Mouse (Mus musculus) embryonic facial prominence, embryonic 11.5 days (tissue): ENCODE measurements around the gene Zc3h13. TPM values are rescaled to one million over a fixed set of nuclear protein-coding genes. Genes with fewer than 3 reads are reported as not detected.

Experiments
- ATAC-seq: fragments of 200-750 bp; cut with Nextera tagmentation; replicated peaks from 2 replicates; pipeline ENCODE4 v1.8.0; 2017; ENCODE audit warnings: low read depth; ENCODE audit not compliant: insufficient number of reproducible peaks, low FRiP score, low TSS enrichment
- DNase-seq: peaks from one replicate; pipeline ENCODE4 v3.0.0-alpha.2; 2015; ENCODE audit warnings: low spot score
- H3K27ac ChIP-seq: fragments of 300-500 bp; sonication (generic); replicated peaks from 2 replicates; pipeline ENCODE4 v1.5.1; 2014; ENCODE audit warnings: mild to moderate bottlenecking, low read depth, low read length, control low read depth
- H3K27me3 ChIP-seq: fragments of 300-500 bp; sonication (generic); 2 replicates; pipeline ENCODE4 v1.6.1; 2014; ENCODE audit warnings: mild to moderate bottlenecking, low read length, moderate library complexity, mixed read lengths; ENCODE audit not compliant: control insufficient read depth, insufficient read depth
- H3K36me3 ChIP-seq: fragments of 300-500 bp; sonication (generic); replicated peaks from 2 replicates; pipeline ENCODE4 v1.6.1; 2014; ENCODE audit warnings: low read depth, mild to moderate bottlenecking, low read length, moderate library complexity, mixed read lengths; ENCODE audit not compliant: control insufficient read depth, insufficient read depth
- H3K4me1 ChIP-seq: fragments of 300-500 bp; sonication (generic); 2 replicates; pipeline ENCODE4 v1.6.1; 2014; ENCODE audit warnings: low read length, mixed read lengths; ENCODE audit not compliant: control insufficient read depth, insufficient read depth
- H3K4me2 ChIP-seq: fragments of 300-500 bp; sonication (generic); 2 replicates; pipeline ENCODE4 v1.6.1; 2014; ENCODE audit warnings: low read depth, mild to moderate bottlenecking, control low read depth, low read length, moderate library complexity
- H3K4me3 ChIP-seq: fragments of 300-500 bp; sonication (generic); 2 replicates; pipeline ENCODE4 v1.5.1; 2014; ENCODE audit warnings: low read depth, low read length, control low read depth
- H3K9ac ChIP-seq: fragments of 300-500 bp; sonication (generic); replicated peaks from 2 replicates; pipeline ENCODE4 v1.6.1; 2014; ENCODE audit warnings: mild to moderate bottlenecking, control low read depth, low read length
- H3K9me3 ChIP-seq: fragments of 300-500 bp; sonication (generic); replicated peaks from 2 replicates; pipeline ENCODE4 v1.6.1; 2016; ENCODE audit warnings: mild to moderate bottlenecking, low read length, inconsistent platforms, mixed read lengths; ENCODE audit not compliant: control insufficient read depth
- WGBS: fragments of 180-500 bp; shearing (Covaris S2); extraction: QIAGEN DNeasy Blood & Tissue Kit; methylation state at CpG from one replicate; pipeline ENCODE4 v1.1.7; 2014; 5-methylcytosine and 5-hydroxymethylcytosine counted together
- polyA plus RNA-seq: library from polyadenylated mRNA; unstranded; fragments of >200 nt; fragmentation: Nextera tagmentation; extraction: Ambion mirVana; gene quantifications from 2 replicates; pipeline ENCODE4 v1.2.1, GENCODE M21; 2014

The Zc3h13 gene
- polyA plus RNA-seq, 1 experiment from 2014 or later = 31.1 TPM

DNA sequence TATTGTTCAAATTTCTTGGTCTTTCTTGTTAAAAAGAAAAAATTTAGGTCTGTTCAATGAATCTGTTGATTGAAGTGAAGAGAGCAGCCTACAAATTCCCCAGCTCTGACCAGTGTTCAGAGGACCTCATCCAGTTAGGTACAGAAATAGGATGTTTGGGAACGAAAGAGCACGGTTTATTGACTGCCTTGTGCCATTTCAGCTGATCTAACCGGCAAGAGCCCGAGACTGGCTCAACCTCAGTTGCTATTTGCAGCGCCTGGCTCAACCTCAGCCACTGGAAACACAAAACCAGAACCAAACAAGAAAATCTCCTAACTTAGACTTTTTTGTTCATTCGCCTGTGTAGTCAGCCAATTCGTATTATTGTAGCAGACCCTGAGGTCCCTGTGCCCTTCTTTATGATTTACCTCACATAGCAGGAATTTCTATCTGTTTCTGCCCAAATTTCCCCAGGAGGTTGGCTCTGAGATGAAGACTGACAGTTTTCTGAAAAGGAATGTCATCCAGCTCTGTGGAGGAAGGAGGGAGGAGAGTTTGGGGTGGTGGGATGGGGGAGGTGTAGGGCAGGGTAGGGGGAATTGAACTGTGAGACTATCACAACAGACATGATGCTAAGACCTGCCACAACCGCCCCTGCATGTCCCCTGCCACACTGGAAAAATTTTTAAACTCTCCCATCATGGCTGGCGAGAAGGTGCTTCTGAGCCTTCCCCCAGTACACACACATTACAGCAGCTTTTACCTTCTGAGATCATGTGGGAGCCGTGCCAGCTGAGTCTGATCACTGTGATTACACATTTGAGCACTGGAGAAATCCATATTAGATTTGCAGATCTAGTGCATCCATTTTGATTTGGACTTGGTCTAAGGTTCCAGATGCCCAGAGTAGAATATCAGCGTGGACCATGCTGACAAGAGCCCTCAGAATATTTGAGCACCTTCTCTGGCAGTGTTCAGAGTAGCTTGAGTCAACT lies 37.9 kb upstream of the Zc3h13 start:
- Histone ChIP-seq H3K27me3 (no peaks in the 10 kb centered on the region), H3K9ac (no peak overlapping the region), H3K36me3 (no peaks in the 10 kb centered on the region), H3K9me3 (no peaks in the 10 kb centered on the region), H3K4me2 (no peak overlapping the region), H3K27ac (no peak overlapping the region), H3K4me3 (no peak overlapping the region), H3K4me1 (no peaks in the 10 kb centered on the region)
- 74% methylated on average over 11 of the region's 11 CpGs for WGBS
- ATAC-seq (no peak), DNase-seq (no peak)

DNA sequence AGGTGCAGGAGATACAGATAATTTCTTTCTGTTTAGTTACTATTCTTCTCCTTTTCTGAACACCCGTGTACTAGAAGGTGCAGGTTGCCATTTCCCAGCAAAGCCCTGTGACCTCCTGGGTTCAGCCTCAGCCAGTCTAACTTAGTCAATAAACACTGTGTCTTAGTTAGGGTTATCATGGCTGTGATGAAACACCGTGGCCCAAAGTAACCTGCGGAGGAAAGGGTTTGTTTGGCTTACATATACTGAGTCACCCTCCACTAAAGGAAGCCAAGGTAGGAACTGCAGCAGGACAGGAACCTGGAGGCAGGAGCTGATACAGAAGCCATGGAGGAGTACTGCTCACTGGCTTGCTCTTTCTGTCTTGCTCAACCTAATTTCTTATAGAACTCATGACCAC lies 33.7 kb upstream of the Zc3h13 start:
- Histone ChIP-seq H3K9ac (no peak overlapping the region), H3K36me3 (no peaks in the 10 kb centered on the region), H3K4me1 (no peaks in the 10 kb centered on the region), H3K4me3 (no peak overlapping the region), H3K27me3 (no peaks in the 10 kb centered on the region), H3K27ac (no peak overlapping the region), H3K9me3 (no peaks in the 10 kb centered on the region), H3K4me2 (no peak overlapping the region)
- no peak for DNase-seq
- WGBS = 78% methylated on average over 3 of the region's 3 CpGs
- no peak for ATAC-seq

DNA sequence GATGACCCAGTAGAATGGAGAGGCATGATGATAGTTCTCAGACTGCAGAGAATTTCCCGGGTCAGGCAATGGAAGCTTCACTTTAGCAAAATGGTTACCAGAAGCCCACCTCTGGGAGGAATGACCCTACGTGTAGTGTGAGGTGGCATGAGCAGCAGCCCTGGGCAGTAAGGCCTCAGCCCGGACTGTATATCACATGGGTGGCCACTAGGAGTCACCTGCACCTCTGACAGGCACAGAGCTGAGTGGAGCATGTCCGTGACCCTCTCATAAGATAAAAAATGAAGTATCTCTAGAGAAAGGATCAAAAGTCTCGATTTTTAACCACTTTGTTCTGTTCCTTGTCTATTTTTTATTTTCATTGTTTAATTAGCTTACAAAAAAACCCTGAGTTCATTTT lies 27.7 kb upstream of the Zc3h13 start:
- Histone ChIP-seq H3K36me3 (no peaks in the 10 kb centered on the region), H3K9me3 (no peaks in the 10 kb centered on the region), H3K4me3 (no peak overlapping the region), H3K4me2 (no peak overlapping the region), H3K27ac (no peak overlapping the region), H3K9ac (no peak overlapping the region), H3K4me1 (no peaks in the 10 kb centered on the region), H3K27me3 (no peaks in the 10 kb centered on the region)
- 43% methylated on average over 5 of the region's 5 CpGs for WGBS
- no peak for ATAC-seq
- DNase-seq = no peak

DNA sequence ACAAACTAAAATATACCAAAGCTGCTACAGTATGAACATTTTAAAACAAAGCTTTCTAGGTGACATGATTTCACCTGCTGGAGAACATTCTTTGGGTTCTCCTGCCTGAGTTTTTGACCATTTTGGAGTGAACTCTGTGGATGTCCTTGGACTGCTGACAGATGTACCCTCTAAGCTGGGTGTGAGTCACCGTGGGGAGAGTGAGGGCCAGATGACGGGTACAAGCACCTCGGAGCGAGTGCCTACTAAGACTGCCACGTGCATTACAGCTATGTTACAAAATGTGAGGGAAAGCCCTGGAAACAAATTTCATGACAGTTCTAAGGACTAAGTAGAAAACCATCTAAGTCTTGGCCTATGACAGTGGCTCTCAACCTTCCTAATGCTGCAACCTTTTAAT lies 14.6 kb upstream of the Zc3h13 start:
- Histone ChIP-seq H3K36me3 (no peaks in the 10 kb centered on the region), H3K9me3 (no peaks in the 10 kb centered on the region), H3K9ac (no peak overlapping the region), H3K4me3 (no peak overlapping the region), H3K27me3 (no peaks in the 10 kb centered on the region), H3K27ac (no peak overlapping the region), H3K4me2 (no peak overlapping the region), H3K4me1 (no peaks in the 10 kb centered on the region)
- no peak for ATAC-seq
- 84% methylated on average over 5 of the region's 5 CpGs for WGBS
- DNase-seq = no peak

DNA sequence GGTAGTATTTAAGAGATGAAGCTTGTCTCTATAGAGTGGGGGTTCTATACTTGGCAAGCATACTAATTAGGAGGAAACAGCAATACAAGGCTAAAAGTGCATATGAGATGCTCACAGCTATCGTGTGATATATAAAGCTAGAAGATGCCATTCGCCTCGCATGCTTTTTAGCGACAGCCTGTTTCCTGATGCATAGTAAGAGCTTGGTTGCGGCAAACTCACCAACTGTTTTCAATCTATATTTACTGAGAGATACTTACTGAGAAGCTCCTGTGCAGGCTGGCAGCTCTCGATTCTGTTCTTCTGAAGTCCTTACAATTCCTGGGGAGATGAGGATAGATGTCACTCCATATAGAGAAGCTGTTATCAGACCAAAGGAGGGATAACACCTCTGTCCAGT lies 4.5 kb upstream of the Zc3h13 start:
- 90% methylated on average over 6 of the region's 6 CpGs for WGBS

DNA sequence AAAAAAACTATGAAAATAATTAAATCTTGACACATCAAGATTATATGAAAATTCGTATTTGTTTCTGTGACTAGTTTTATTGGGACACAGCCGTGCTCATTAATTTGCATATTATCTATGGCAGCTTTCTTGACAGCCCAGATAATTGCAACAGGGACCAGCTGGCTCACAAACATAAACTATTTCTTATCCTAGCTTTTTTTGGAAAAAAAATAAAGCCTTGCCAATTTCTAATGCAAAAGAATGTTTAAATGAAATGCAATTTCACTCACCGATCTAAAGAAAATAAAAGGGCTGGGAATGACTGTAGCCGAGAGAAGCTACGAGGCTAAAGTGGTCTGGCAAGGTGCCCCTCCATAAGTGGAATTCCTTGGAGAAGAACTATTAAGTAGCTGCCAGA lies 3.8 kb upstream of the Zc3h13 start:
- H3K9me3 ChIP-seq = no peaks in the 10 kb centered on the region
- H3K4me3 ChIP-seq = no peak overlapping the region
- H3K4me2 ChIP-seq = no peak overlapping the region
- H3K27me3 ChIP-seq = no peaks in the 10 kb centered on the region
- DNase-seq = no peak
- H3K36me3 ChIP-seq = no peaks in the 10 kb centered on the region
- H3K4me1 ChIP-seq = no peaks in the 10 kb centered on the region
- ATAC-seq = no peak
- H3K9ac ChIP-seq = no peak overlapping the region
- WGBS = 73% methylated on average over 5 of the region's 5 CpGs
- H3K27ac ChIP-seq = no peak overlapping the region

More for the DNA sequence above, 4.5 kb upstream of the Zc3h13 start:
- Histone ChIP-seq H3K9ac (no peak overlapping the region), H3K27me3 (no peaks in the 10 kb centered on the region), H3K36me3 (no peaks in the 10 kb centered on the region), H3K4me2 (no peak overlapping the region), H3K9me3 (no peaks in the 10 kb centered on the region), H3K4me3 (no peak overlapping the region), H3K27ac (no peak overlapping the region), H3K4me1 (no peaks in the 10 kb centered on the region)
- ATAC-seq = no peak
- DNase-seq = no peak

DNA sequence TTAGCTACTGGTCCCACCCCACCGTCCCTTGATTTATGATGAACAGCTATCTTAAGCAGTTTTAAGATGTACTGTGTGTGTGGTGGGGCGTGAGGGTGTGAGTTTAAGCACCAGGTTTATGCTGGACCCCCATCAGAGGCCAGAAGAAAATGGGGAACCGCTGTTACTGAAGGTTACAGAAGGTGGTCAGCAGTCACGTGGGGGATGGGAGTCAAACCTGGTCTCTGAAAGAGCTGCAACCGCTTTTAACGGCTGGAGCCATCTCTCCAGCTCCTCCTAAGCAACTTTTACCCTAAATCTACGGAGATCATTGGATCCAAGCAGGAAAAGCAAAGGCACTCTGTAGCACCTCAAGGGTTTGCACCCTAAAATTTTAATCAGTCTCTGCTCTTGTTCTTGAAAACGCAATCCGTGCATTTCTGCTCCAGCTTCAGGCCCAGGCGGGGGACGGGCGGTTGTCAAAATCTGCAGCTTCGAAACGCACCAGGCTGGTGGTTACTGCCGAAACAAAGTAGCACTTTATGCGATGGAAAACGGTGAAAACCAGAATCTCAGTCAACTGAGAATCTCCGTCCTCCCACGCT lies 472 bp upstream of the Zc3h13 start:
- H3K4me1 ChIP-seq = no peaks in the 10 kb centered on the region
- DNase-seq (peak; percentile 40), ATAC-seq (peak; percentile 45)
- H3K4me3 ChIP-seq = peak overlapping the region; percentile 98
- H3K9ac ChIP-seq = peak overlapping the region; percentile 94
- 6% methylated on average over 19 of the region's 19 CpGs for WGBS
- no peak overlapping the region for H3K27ac ChIP-seq
- no peaks in the 10 kb centered on the region for H3K27me3 ChIP-seq
- no peaks in the 10 kb centered on the region for H3K9me3 ChIP-seq
- no peaks in the 10 kb centered on the region for H3K36me3 ChIP-seq
- peak overlapping the region; percentile 66 for H3K4me2 ChIP-seq

DNA sequence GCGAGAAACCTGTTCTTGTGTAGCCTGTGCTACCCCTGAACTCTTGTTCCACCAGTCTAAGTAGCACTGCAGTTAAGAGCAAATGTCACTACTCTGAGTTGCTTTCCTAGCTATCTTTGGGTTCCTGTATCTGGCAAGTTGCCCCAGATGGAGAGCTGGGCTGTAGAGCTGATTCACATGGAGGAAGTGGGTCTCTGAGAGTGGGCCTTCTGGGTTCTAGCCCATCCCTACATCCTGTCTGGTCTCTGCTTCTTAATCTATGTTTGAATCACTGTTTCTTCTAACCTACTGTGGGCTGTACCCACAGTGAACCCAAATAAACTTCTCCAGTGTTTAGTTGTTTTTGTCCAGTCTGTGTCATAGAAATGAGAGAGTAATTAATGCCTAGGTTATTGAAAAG lies 16.9 kb downstream of the Zc3h13 start:
- no peaks in the 10 kb centered on the region for H3K9me3 ChIP-seq
- ATAC-seq = no peak

More for the DNA sequence above, 16.9 kb downstream of the Zc3h13 start:
- no peak overlapping the region for H3K27ac ChIP-seq
- DNase-seq = no peak
- H3K36me3 ChIP-seq = no peaks in the 10 kb centered on the region
- no peak overlapping the region for H3K4me3 ChIP-seq
- no peak overlapping the region for H3K9ac ChIP-seq
- H3K4me2 ChIP-seq = no peak overlapping the region
- no peaks in the 10 kb centered on the region for H3K27me3 ChIP-seq
- WGBS = 96% methylated on average over 1 of the region's 1 CpGs
- no peaks in the 10 kb centered on the region for H3K4me1 ChIP-seq
